Mouse (Mus musculus): ENCODE data around the gene Znrf3.

GRCm38 (mm10) chr11:5346845-5347640 is 97.6 kb downstream of the Znrf3 start:
- no peak for TF ChIP-seq CTCF (IDR thresholded peaks at IDR 0.05; ENCODE audit: insufficient read depth, low read length)
- TF ChIP-seq POLR2A (IDR thresholded peaks at IDR 0.05; ENCODE audit: borderline replicate concordance, extremely low read depth, low read depth, low read length): no peak
